In the genomic region with DNA sequence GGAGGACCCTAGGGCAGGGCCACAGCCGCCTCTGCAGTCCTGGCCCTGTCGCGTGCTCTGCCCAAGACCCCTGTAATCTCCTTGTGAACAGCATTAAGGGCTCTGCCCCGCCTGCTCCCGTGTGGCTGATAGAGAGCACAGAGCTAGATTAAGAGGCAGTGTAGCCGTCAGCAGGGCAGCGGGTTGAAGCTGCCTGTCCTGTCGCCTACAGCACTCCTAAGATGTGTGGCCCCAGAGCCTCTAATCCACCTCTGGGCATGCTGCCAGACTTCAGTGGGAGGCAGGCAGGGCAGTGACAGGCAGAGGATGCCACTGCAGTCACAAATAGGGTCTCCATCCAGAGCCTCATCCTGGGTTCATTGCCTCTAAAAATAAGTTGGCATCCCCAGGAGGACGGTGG, we compare ENCODE assay signal across 11 mouse cellular contexts. TPM values are rescaled to one million over a fixed set of nuclear protein-coding genes. Genes with fewer than 3 reads are reported as not detected.
DNase-seq lines count a peak whose midpoint lies in the region; ATAC-seq and TF ChIP-seq lines count a peak whose summit lies in the region.
"Had no signal": no experiment of that assay in that cellular context is flagged by ENCODE, and none has a peak within 500 bp of the region (broad histone marks: within the 10 kb centered on the region; RNA-seq: fewer than 3 reads in every experiment).

No protein-coding gene starts in this region.

- no peaks in the 10 kb centered on the region for H3K9me3 ChIP-seq in heart, embryonic 13.5 days
- H3K9me3 ChIP-seq in liver, postnatal 0 days (ENCODE audit: low read length), result no peaks in the 10 kb centered on the region
- H3K9me3 ChIP-seq in liver, embryonic 11.5 days (ENCODE audit: control insufficient read depth, low read length), result no peaks in the 10 kb centered on the region
- no peaks in the 10 kb centered on the region for H3K9me3 ChIP-seq in midbrain, postnatal 0 days (ENCODE audit: low read length)

- 0 out of 2 replicates have a peak overlapping the region, but pooled peaks have one; percentile 56 for H3K9ac ChIP-seq in heart, embryonic 13.5 days
- no peak overlapping the region for H3K9ac ChIP-seq in liver, postnatal 0 days (replicated peaks)
- H3K9ac ChIP-seq in liver, embryonic 11.5 days (ENCODE audit: low read depth, low read length), result no peak overlapping the region
- no peak overlapping the region for H3K9ac ChIP-seq in midbrain, postnatal 0 days (replicated peaks; ENCODE audit: low read length, poor library complexity, severe bottlenecking)
- H3K9ac ChIP-seq: lung, embryonic 14.5 days had no signal

- TF ChIP-seq CTCF in liver, postnatal 0 days (IDR thresholded peaks at IDR 0.05; ENCODE audit: low read depth), result no peak
- TF ChIP-seq CTCF in midbrain, postnatal 0 days (IDR thresholded peaks at IDR 0.05), result no peak

- H3K27me3 ChIP-seq in heart, embryonic 13.5 days (replicated peaks), result no peaks in the 10 kb centered on the region
- H3K27me3 ChIP-seq in liver, postnatal 0 days (ENCODE audit: insufficient read depth, low read length), result no peaks in the 10 kb centered on the region
- H3K27me3 ChIP-seq in liver, embryonic 11.5 days (replicated peaks; ENCODE audit: control insufficient read depth, insufficient read depth, low read length), result no peaks in the 10 kb centered on the region
- H3K27me3 ChIP-seq in midbrain, postnatal 0 days (ENCODE audit: insufficient read depth, low read length), result no peaks in the 10 kb centered on the region

- H3K36me3 ChIP-seq in heart, embryonic 13.5 days, result peaks cover 78% of the 10 kb centered on the region
- H3K36me3 ChIP-seq in liver, postnatal 0 days (replicated peaks; ENCODE audit: insufficient read depth, low read length), result peaks cover 64% of the 10 kb centered on the region
- peaks cover 64% of the 10 kb centered on the region for H3K36me3 ChIP-seq in liver, embryonic 11.5 days (ENCODE audit: control insufficient read depth, insufficient read depth, low read length)
- H3K36me3 ChIP-seq in midbrain, postnatal 0 days (ENCODE audit: insufficient read depth, low read length), result peaks cover 61% of the 10 kb centered on the region

- peak; percentile 42; the same call in 1 of the 2 replicates for ATAC-seq in heart, embryonic 13.5 days (ENCODE audit: extremely low read depth, insufficient number of reproducible peaks, low FRiP score, low TSS enrichment)
- ATAC-seq in liver, postnatal 0 days, result peak; percentile 2; the same call in 1 of the 2 replicates
- no peak for ATAC-seq in liver, embryonic 11.5 days (replicated peaks; ENCODE audit: low FRiP score)
- no peak for ATAC-seq in midbrain, postnatal 0 days (ENCODE audit: low FRiP score)
- ATAC-seq: intestine, postnatal 0 days had no signal

- H3K4me1 ChIP-seq in heart, embryonic 13.5 days, result peaks cover 38% of the 10 kb centered on the region
- H3K4me1 ChIP-seq in liver, postnatal 0 days (ENCODE audit: insufficient read depth), result peaks cover 5% of the 10 kb centered on the region; the same call in 1 of the 2 replicates
- H3K4me1 ChIP-seq in liver, embryonic 11.5 days (replicated peaks; ENCODE audit: control insufficient read depth, insufficient read depth, low read length), result peaks cover 10% of the 10 kb centered on the region
- H3K4me1 ChIP-seq in midbrain, postnatal 0 days (ENCODE audit: insufficient read depth, low read length), result 0 out of 2 replicates have a peak, but pooled peaks cover 2% of the 10 kb centered on the region

- no peak for TF ChIP-seq EP300 in liver, postnatal 0 days (IDR thresholded peaks at IDR 0.05; ENCODE audit: low read depth)

- peak; percentile 62 for DNase-seq in cerebellum, adult 11-12 months
- no peak for DNase-seq in cerebellum, postnatal 4 days (ENCODE audit: low spot score in 2 of 2)
- no peak for DNase-seq in heart, postnatal 14 days
- no peak for DNase-seq in liver, postnatal 0 days
- no peak for DNase-seq in liver, embryonic 11.5 days (ENCODE audit: low spot score)
- DNase-seq in midbrain, postnatal 0 days (ENCODE audit: low spot score), result peak; percentile 42
- no peak for DNase-seq in thymus, adult 18-20 months
- DNase-seq: gastrocnemius, postnatal 36 days; lung, embryonic 14.5 days had no signal

- H3K4me3 ChIP-seq in heart, embryonic 13.5 days, result no peak overlapping the region
- no peak overlapping the region for H3K4me3 ChIP-seq in liver, postnatal 0 days (ENCODE audit: low read depth, low read length)
- no peak overlapping the region for H3K4me3 ChIP-seq in liver, embryonic 11.5 days (ENCODE audit: low read depth, low read length)
- no peak overlapping the region for H3K4me3 ChIP-seq in midbrain, postnatal 0 days (ENCODE audit: low read depth, low read length)

- peak overlapping the region; percentile 84 for H3K27ac ChIP-seq in heart, embryonic 13.5 days (replicated peaks)
- H3K27ac ChIP-seq in liver, postnatal 0 days (ENCODE audit: low read depth), result no peak overlapping the region
- no peak overlapping the region for H3K27ac ChIP-seq in liver, embryonic 11.5 days (ENCODE audit: low read depth, low read length)
- 0 out of 2 replicates have a peak overlapping the region, but pooled peaks have one; percentile 32 for H3K27ac ChIP-seq in midbrain, postnatal 0 days (ENCODE audit: low read depth, low read length)

- WGBS in heart, embryonic 13.5 days, result 23% methylated on average over 9 of the region's 9 CpGs
- 66% methylated on average over 9 of the region's 9 CpGs for WGBS in liver, postnatal 0 days (ENCODE audit: insufficient replicate concordance)
- WGBS in liver, embryonic 11.5 days, result 68% methylated on average over 9 of the region's 9 CpGs
- 25% methylated on average over 9 of the region's 9 CpGs for WGBS in midbrain, postnatal 0 days

- peak overlapping the region; percentile 16; the same call in 1 of the 2 replicates for H3K4me2 ChIP-seq in heart, embryonic 13.5 days
- H3K4me2 ChIP-seq in liver, postnatal 0 days (ENCODE audit: low read depth, low read length), result no peak overlapping the region
- H3K4me2 ChIP-seq in liver, embryonic 11.5 days, result no peak overlapping the region; the same call in 1 of the 2 replicates
- H3K4me2 ChIP-seq in midbrain, postnatal 0 days (ENCODE audit: low read depth, low read length, poor library complexity, severe bottlenecking), result no peak overlapping the region
- H3K4me2 ChIP-seq: lung, embryonic 14.5 days had no signal

- intact Hi-C loops in heart, postnatal 14 days (cut with DNase I), result loop anchor here (10.0 kb wide), 1 partner anchor 277 kb away; a partner anchor contains a TSS

RNA-seq across cellular contexts. Expression of a gene that starts 6.8 kb away (rescaled TPM):
- polyA plus RNA-seq in heart, embryonic 13.5 days (2015; fragmentation: Nextera tagmentation; extraction: Ambion mirVana), result 527 and 606 TPM in 2 replicates
- 100 to 1,000 TPM; 728 to 743 TPM for total RNA-seq in heart, postnatal 14 days (2021)
- polyA plus RNA-seq in liver, postnatal 0 days (2015; fragmentation: Nextera tagmentation; extraction: Ambion mirVana), result 313 and 321 TPM in 2 replicates
- 401 and 427 TPM in 2 replicates for polyA plus RNA-seq in liver, embryonic 11.5 days (2014; fragmentation: Nextera tagmentation; extraction: Ambion mirVana)
- 193 and 201 TPM in 2 replicates for total RNA-seq in midbrain, postnatal 0 days (2014; rRNA removed)
- polyA plus RNA-seq in midbrain, postnatal 0 days (2015; fragmentation: Nextera tagmentation; extraction: Ambion mirVana), result 358 and 388 TPM in 2 replicates

RNA-seq across cellular contexts. Expression of a gene that starts 15.9 kb away (rescaled TPM):
- polyA plus RNA-seq in heart, embryonic 13.5 days (2015; fragmentation: Nextera tagmentation; extraction: Ambion mirVana), result 41.7 and 43.7 TPM in 2 replicates
- total RNA-seq in heart, postnatal 14 days (2021), result 10 to 100 TPM; 17.0 to 21.0 TPM
- polyA plus RNA-seq in liver, postnatal 0 days (2015; fragmentation: Nextera tagmentation; extraction: Ambion mirVana), result 9.8 and 13.3 TPM in 2 replicates
- 67.7 and 71.0 TPM in 2 replicates for polyA plus RNA-seq in liver, embryonic 11.5 days (2014; fragmentation: Nextera tagmentation; extraction: Ambion mirVana)
- 45.1 and 60.9 TPM in 2 replicates for total RNA-seq in midbrain, postnatal 0 days (2014; rRNA removed)
- polyA plus RNA-seq in midbrain, postnatal 0 days (2015; fragmentation: Nextera tagmentation; extraction: Ambion mirVana), result 42.4 and 49.6 TPM in 2 replicates

RNA-seq across cellular contexts. Expression of a gene that starts 18.7 kb away (rescaled TPM):
- 53.3 and 62.1 TPM in 2 replicates for polyA plus RNA-seq in heart, embryonic 13.5 days (2015; fragmentation: Nextera tagmentation; extraction: Ambion mirVana)
- 10 to 100 TPM; 11.6 to 14.5 TPM for total RNA-seq in heart, postnatal 14 days (2021)
- polyA plus RNA-seq in liver, postnatal 0 days (2015; fragmentation: Nextera tagmentation; extraction: Ambion mirVana), result 93.9 and 101 TPM in 2 replicates
- polyA plus RNA-seq in liver, embryonic 11.5 days (2014; fragmentation: Nextera tagmentation; extraction: Ambion mirVana), result 49.0 and 49.7 TPM in 2 replicates
- 12.5 and 14.3 TPM in 2 replicates for total RNA-seq in midbrain, postnatal 0 days (2014; rRNA removed)
- 16.8 and 19.6 TPM in 2 replicates for polyA plus RNA-seq in midbrain, postnatal 0 days (2015; fragmentation: Nextera tagmentation; extraction: Ambion mirVana)

RNA-seq across cellular contexts. Expression of a gene that starts 19.2 kb away (rescaled TPM):
- polyA plus RNA-seq in heart, embryonic 13.5 days (2015; fragmentation: Nextera tagmentation; extraction: Ambion mirVana), result 36.4 and 37.9 TPM in 2 replicates
- 10 to 100 TPM; 68.2 to 76.3 TPM for total RNA-seq in heart, postnatal 14 days (2021)
- 19.5 and 21.8 TPM in 2 replicates for polyA plus RNA-seq in liver, postnatal 0 days (2015; fragmentation: Nextera tagmentation; extraction: Ambion mirVana)
- 49.2 and 55.0 TPM in 2 replicates for polyA plus RNA-seq in liver, embryonic 11.5 days (2014; fragmentation: Nextera tagmentation; extraction: Ambion mirVana)
- 107 and 109 TPM in 2 replicates for total RNA-seq in midbrain, postnatal 0 days (2014; rRNA removed)
- polyA plus RNA-seq in midbrain, postnatal 0 days (2015; fragmentation: Nextera tagmentation; extraction: Ambion mirVana), result 34.2 and 34.5 TPM in 2 replicates

RNA-seq across cellular contexts. Expression of a gene that starts 50.2 kb away (rescaled TPM):
- polyA plus RNA-seq in heart, embryonic 13.5 days (2015; fragmentation: Nextera tagmentation; extraction: Ambion mirVana), result 621 and 687 TPM in 2 replicates
- total RNA-seq in heart, postnatal 14 days (2021), result 100 to 1,000 TPM; 652 to 716 TPM
- polyA plus RNA-seq in liver, postnatal 0 days (2015; fragmentation: Nextera tagmentation; extraction: Ambion mirVana), result 453 and 466 TPM in 2 replicates
- 1,270 and 1,408 TPM in 2 replicates for polyA plus RNA-seq in liver, embryonic 11.5 days (2014; fragmentation: Nextera tagmentation; extraction: Ambion mirVana)
- 971 and 1,162 TPM in 2 replicates for total RNA-seq in midbrain, postnatal 0 days (2014; rRNA removed)
- polyA plus RNA-seq in midbrain, postnatal 0 days (2015; fragmentation: Nextera tagmentation; extraction: Ambion mirVana), result 633 and 645 TPM in 2 replicates

Comparison
In these comparisons a context has a peak if more than half of its experiments do, and no peak if none do; other contexts are left out.
1. DNase-seq: peak in cerebellum, adult 11-12 months (single experiment) and midbrain, postnatal 0 days (single experiment); none in cerebellum, postnatal 4 days (0 of 2), heart, postnatal 14 days (0 of 2), liver, postnatal 0 days (single experiment), liver, embryonic 11.5 days (single experiment) and thymus, adult 18-20 months (0 of 2).
2. ATAC-seq: peak in heart, embryonic 13.5 days (single experiment) and liver, postnatal 0 days (single experiment); none in liver, embryonic 11.5 days (single experiment) and midbrain, postnatal 0 days (single experiment).
3. H3K27ac ChIP-seq: peak in heart, embryonic 13.5 days (single experiment) and midbrain, postnatal 0 days (single experiment); none in liver, postnatal 0 days (single experiment) and liver, embryonic 11.5 days (single experiment).